Mouse (Mus musculus) G1E (cell line): ENCODE measurements around the gene Slc9a2. TPM values are rescaled to one million over a fixed set of nuclear protein-coding genes. Genes with fewer than 3 reads are reported as not detected.
"Not testable (repeated sequence)": the region's sequence is repeated elsewhere in the genome, so short reads cannot be mapped to it uniquely, and the experiment has no call there.

Experiments used
- ATAC-seq: 2 replicates; pipeline ENCODE4 v1.8.0; 2016; ENCODE audit warnings: mild to moderate bottlenecking; ENCODE audit not compliant: insufficient number of reproducible peaks, poor library complexity, low FRiP score, severe bottlenecking; ENCODE audit errors: extremely low read depth
- DNase-seq: peaks from one replicate; pipeline ENCODE4 v3.0.0; 2012; ENCODE audit warnings: low spot score
- H3K27me3 ChIP-seq: 2 replicates; pipeline ENCODE4 v1.6.1; 2012; ENCODE audit warnings: mild to moderate bottlenecking, low read length, inconsistent platforms; ENCODE audit not compliant: insufficient read depth
- H3K36me3 ChIP-seq: replicated peaks from 2 replicates; pipeline ENCODE3; 2012; ENCODE audit warnings: mild to moderate bottlenecking, inconsistent platforms
- H3K4me1 ChIP-seq: 2 replicates; pipeline ENCODE4 v1.6.1; 2012; ENCODE audit warnings: low read depth, low read length, inconsistent platforms, mixed read lengths; ENCODE audit not compliant: insufficient read depth
- H3K4me3 ChIP-seq: 2 replicates; pipeline ENCODE4 v1.5.1; 2012; ENCODE audit warnings: low read depth, mild to moderate bottlenecking, inconsistent platforms, low read length, moderate library complexity, mixed read lengths
- H3K9me3 ChIP-seq: replicated peaks from 2 replicates; pipeline ENCODE4 v1.6.1; 2012; ENCODE audit warnings: inconsistent platforms
- CTCF ChIP-seq: IDR thresholded peaks from 2 replicates; pipeline ENCODE4 v1.5.1; 2012; ENCODE audit warnings: low read depth, low read length, inconsistent platforms, mixed read lengths
- GATA1 ChIP-seq: IDR thresholded peaks from 2 replicates; pipeline ENCODE4 v1.6.1; 2012; ENCODE audit warnings: borderline replicate concordance, low read length, inconsistent platforms, mixed read lengths
- GATA2 ChIP-seq: IDR thresholded peaks from 2 replicates; pipeline ENCODE4 v1.6.1; 2012; ENCODE audit warnings: low read depth, low read length, inconsistent platforms, borderline replicate concordance
- POLR2AphosphoS5 ChIP-seq: IDR thresholded peaks from 2 replicates; pipeline ENCODE4 v1.6.1; 2012; ENCODE audit warnings: low read depth, low read length, inconsistent platforms; ENCODE audit not compliant: insufficient replicate concordance
- TAL1 ChIP-seq: conservative IDR thresholded peaks from 2 replicates; pipeline ENCODE4 v1.6.1; 2012; ENCODE audit warnings: low read depth, low read length, inconsistent platforms, mixed read lengths
- polyA plus RNA-seq: library from polyadenylated mRNA; stranded (reverse); fragments of >175 nt; gene quantifications from 2 replicates; pipeline ENCODE4 v1.2.3, GENCODE M21; 2012
- total RNA-seq, 2 experiments: library from RNA; stranded (forward) in 1 of 2; stranded (reverse) in 1 of 2; fragments of 200-1000 nt in 1 of 2; fragments of >200 nt in 1 of 2; fragmentation: Nextera tagmentation in 1 of 2; gene quantifications; 2 replicates each; pipeline ENCODE4 v1.2.3; 2014 to 2017

Slc9a2 gene
- total and polyA plus RNA-seq, 3 experiments: 0.27 TPM; not detected in 2

GRCm38 (mm10) chr1:40696436-40696835, 16.1 kb downstream of the Slc9a2 start:
- Histone ChIP-seq H3K4me3 (no peak overlapping the region), H3K9me3 (no peaks in the 10 kb centered on the region), H3K36me3 (no peaks in the 10 kb centered on the region), H3K4me1 (no peaks in the 10 kb centered on the region), H3K27me3 (no peaks in the 10 kb centered on the region)
- no peak for DNase-seq
- TF ChIP-seq CTCF: no peak
- TF ChIP-seq POLR2AphosphoS5: no peak
- TF ChIP-seq GATA2: no peak
- no peak for ATAC-seq

GRCm38 (mm10) chr1:40705099-40705498, 24.7 kb downstream of the Slc9a2 start:
- Histone ChIP-seq H3K4me1 (no peaks in the 10 kb centered on the region), H3K9me3 (no peaks in the 10 kb centered on the region), H3K27me3 (no peaks in the 10 kb centered on the region), H3K36me3 (no peaks in the 10 kb centered on the region), H3K4me3 (no peak overlapping the region)
- TF ChIP-seq CTCF: no peak
- TF ChIP-seq GATA1: no peak
- TF ChIP-seq TAL1: no peak
- TF ChIP-seq GATA2: no peak
- no peak for TF ChIP-seq POLR2AphosphoS5
- ATAC-seq (no peak), DNase-seq (no peak)

GRCm38 (mm10) chr1:40714950-40715349, 34.6 kb downstream of the Slc9a2 start:
- no peaks in the 10 kb centered on the region for H3K36me3 ChIP-seq

GRCm38 (mm10) chr1:40726051-40726450, 45.7 kb downstream of the Slc9a2 start:
- Histone ChIP-seq H3K9me3 (no peaks in the 10 kb centered on the region), H3K4me3 (no peak overlapping the region), H3K27me3 (no peaks in the 10 kb centered on the region), H3K4me1 (no peaks in the 10 kb centered on the region), H3K36me3 (no peaks in the 10 kb centered on the region)
- DNase-seq (no peak), ATAC-seq (no peak)
- TF ChIP-seq CTCF (no peak), GATA2 (no peak), POLR2AphosphoS5 (no peak), TAL1 (no peak), GATA1 (no peak)

More at GRCm38 (mm10) chr1:40714950-40715349, 34.6 kb downstream of the Slc9a2 start:
- H3K9me3 ChIP-seq: no peaks in the 10 kb centered on the region
- H3K27me3 ChIP-seq: no peaks in the 10 kb centered on the region
- H3K4me1 ChIP-seq: no peaks in the 10 kb centered on the region
- ATAC-seq (no peak), DNase-seq (no peak)
- no peak overlapping the region for H3K4me3 ChIP-seq
- TF ChIP-seq GATA2: no peak
- no peak for TF ChIP-seq CTCF
- TF ChIP-seq TAL1: no peak
- TF ChIP-seq POLR2AphosphoS5: no peak
- TF ChIP-seq GATA1: no peak

GRCm38 (mm10) chr1:40727404-40727803, 47.0 kb downstream of the Slc9a2 start:
- Histone ChIP-seq H3K4me1 (no peaks in the 10 kb centered on the region), H3K36me3 (no peaks in the 10 kb centered on the region), H3K27me3 (no peaks in the 10 kb centered on the region), H3K9me3 (no peaks in the 10 kb centered on the region), H3K4me3 (no peak overlapping the region)
- ATAC-seq (no peak), DNase-seq (no peak)
- TF ChIP-seq GATA1 (no peak), CTCF (no peak), GATA2 (no peak), POLR2AphosphoS5 (no peak), TAL1 (no peak)

GRCm38 (mm10) chr1:40728636-40729035, 48.3 kb downstream of the Slc9a2 start:
- Histone ChIP-seq H3K27me3 (no peaks in the 10 kb centered on the region), H3K9me3 (no peaks in the 10 kb centered on the region), H3K36me3 (no peaks in the 10 kb centered on the region), H3K4me3 (no peak overlapping the region), H3K4me1 (no peaks in the 10 kb centered on the region)
- no peak for DNase-seq
- ATAC-seq: no peak
- no peak for TF ChIP-seq GATA1
- TF ChIP-seq GATA2: no peak
- TF ChIP-seq CTCF: no peak
- no peak for TF ChIP-seq TAL1
- no peak for TF ChIP-seq POLR2AphosphoS5

GRCm38 (mm10) chr1:40737671-40738070, 57.3 kb downstream of the Slc9a2 start:
- peaks cover 2% of the 10 kb centered on the region; the same call in 1 of the 2 replicates for H3K27me3 ChIP-seq
- DNase-seq: no peak
- ATAC-seq: no peak
- no peaks in the 10 kb centered on the region for H3K36me3 ChIP-seq
- H3K9me3 ChIP-seq: no peaks in the 10 kb centered on the region
- H3K4me3 ChIP-seq: no peak overlapping the region
- TF ChIP-seq CTCF (no peak), POLR2AphosphoS5 (no peak), TAL1 (no peak), GATA1 (no peak), GATA2 (no peak)
- no peaks in the 10 kb centered on the region for H3K4me1 ChIP-seq

GRCm38 (mm10) chr1:40738246-40738645, 57.9 kb downstream of the Slc9a2 start:
- not testable (repeated sequence) for H3K4me3 ChIP-seq, ATAC-seq, DNase-seq, H3K27me3 ChIP-seq, H3K36me3 ChIP-seq, H3K9me3 ChIP-seq, H3K4me1 ChIP-seq
